Comparison of ENCODE assay signal across 21 mouse cellular contexts in the genomic region with DNA sequence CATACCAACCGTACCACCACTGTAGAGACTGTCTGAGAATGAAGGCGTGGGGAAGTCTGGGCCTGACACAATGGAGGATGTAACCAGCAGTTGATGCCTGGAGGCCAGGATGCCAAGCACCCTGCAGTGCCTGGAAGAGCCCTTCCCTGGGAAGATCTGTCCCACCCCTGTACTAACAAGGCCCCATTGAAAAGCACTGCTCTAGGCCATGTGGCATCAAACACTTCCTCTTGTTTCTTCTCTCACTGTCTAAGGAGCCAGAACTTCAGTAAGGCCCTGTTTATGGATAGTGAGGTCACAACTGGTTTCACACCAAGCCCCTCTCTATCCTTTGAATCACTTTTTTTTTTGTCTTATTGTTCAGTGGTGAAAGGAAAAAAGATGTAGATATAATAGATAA.
"Had no signal": no experiment of that assay in that cellular context is flagged by ENCODE, and none has a peak within 500 bp of the region (broad histone marks: within the 10 kb centered on the region; RNA-seq: fewer than 3 reads in every experiment).

No protein-coding gene starts in this region.

- H3K9ac ChIP-seq: limb, embryonic 12.5 days; limb, embryonic 15.5 days; liver, embryonic 14.5 days; liver, postnatal 0 days; midbrain, embryonic 12.5 days; midbrain, embryonic 15.5 days; neural tube, embryonic 12.5 days; neural tube, embryonic 15.5 days; stomach, embryonic 15.5 days had no signal

- H3K4me1 ChIP-seq: megakaryocyte, embryonic 14.5 days; midbrain, embryonic 12.5 days; midbrain, embryonic 15.5 days; stomach, embryonic 15.5 days had no signal

- H3K27me3 ChIP-seq: limb, embryonic 12.5 days; limb, embryonic 15.5 days; megakaryocyte, embryonic 14.5 days; midbrain, embryonic 12.5 days; midbrain, embryonic 15.5 days; neural tube, embryonic 12.5 days; neural tube, embryonic 15.5 days; stomach, embryonic 15.5 days had no signal

- H3K27ac ChIP-seq: limb, embryonic 12.5 days; limb, embryonic 15.5 days; liver, embryonic 14.5 days; midbrain, embryonic 12.5 days; midbrain, embryonic 15.5 days; neural tube, embryonic 12.5 days; neural tube, embryonic 15.5 days; stomach, embryonic 15.5 days had no signal

- H3K9me3 ChIP-seq: limb, embryonic 12.5 days; limb, embryonic 15.5 days; midbrain, embryonic 12.5 days; midbrain, embryonic 15.5 days; neural tube, embryonic 12.5 days; neural tube, embryonic 15.5 days; stomach, embryonic 15.5 days had no signal

- H3K36me3 ChIP-seq: limb, embryonic 12.5 days; limb, embryonic 15.5 days; midbrain, embryonic 12.5 days; midbrain, embryonic 15.5 days; neural tube, embryonic 12.5 days; neural tube, embryonic 15.5 days; stomach, embryonic 15.5 days had no signal

- H3K4me2 ChIP-seq: limb, embryonic 12.5 days; limb, embryonic 15.5 days; liver, embryonic 11.5 days; midbrain, embryonic 12.5 days; midbrain, embryonic 15.5 days; neural tube, embryonic 12.5 days; neural tube, embryonic 15.5 days; stomach, embryonic 15.5 days had no signal

- DNase-seq: kidney, adult 18-20 months; kidney, adult 9 months; kidney, postnatal 14 days; kidney, postnatal 4 days; layer of hippocampus, adult 9-11 months; liver, postnatal 0 days; lung, postnatal 14 days; right cerebral cortex, postnatal 25 days; spleen, adult 18-20 months; thymus, postnatal 25 days had no signal

- H3K4me3 ChIP-seq: limb, embryonic 12.5 days; limb, embryonic 15.5 days; megakaryocyte, embryonic 14.5 days; midbrain, embryonic 12.5 days; midbrain, embryonic 15.5 days; neural tube, embryonic 12.5 days; neural tube, embryonic 15.5 days; stomach, embryonic 15.5 days had no signal

- ATAC-seq: intestine, embryonic 16.5 days; liver, postnatal 0 days; midbrain, embryonic 15.5 days had no signal
